Comparison of ENCODE assay signal across 12 mouse cellular contexts in genomic region chr9:72276941-72277340, GRCm38 (mm10). TPM values are rescaled to one million over a fixed set of nuclear protein-coding genes. Genes with fewer than 3 reads are reported as not detected.
DNase-seq lines count a peak whose midpoint lies in the region; ATAC-seq and TF ChIP-seq lines count a peak whose summit lies in the region.
"Had no signal": no experiment of that assay in that cellular context is flagged by ENCODE, and none has a peak within 500 bp of the region (broad histone marks: within the 10 kb centered on the region; RNA-seq: fewer than 3 reads in every experiment).

No protein-coding gene starts in this region.

- H3K36me3 ChIP-seq in heart, embryonic 15.5 days, result no peaks in the 10 kb centered on the region
- H3K36me3 ChIP-seq in forebrain, embryonic 13.5 days (ENCODE audit: poor library complexity, severe bottlenecking), result peaks cover 6% of the 10 kb centered on the region; the same call in 1 of the 2 replicates
- H3K36me3 ChIP-seq in limb, embryonic 13.5 days, result no peaks in the 10 kb centered on the region
- H3K36me3 ChIP-seq in myocyte (ENCODE audit: control insufficient read depth, insufficient read depth), result no peaks in the 10 kb centered on the region
- H3K36me3 ChIP-seq: embryonic facial prominence, embryonic 12.5 days had no signal

- no peak overlapping the region for H3K27ac ChIP-seq in heart, embryonic 15.5 days
- H3K27ac ChIP-seq in forebrain, embryonic 13.5 days, result no peak overlapping the region
- H3K27ac ChIP-seq in limb, embryonic 13.5 days, result no peak overlapping the region

- ATAC-seq in heart, embryonic 15.5 days (replicated peaks; ENCODE audit: insufficient number of reproducible peaks, insufficient read depth, low FRiP score, low read depth), result no peak
- ATAC-seq in forebrain, embryonic 13.5 days, result no peak
- ATAC-seq in limb, embryonic 13.5 days (ENCODE audit: low FRiP score, low read depth), result no peak
- ATAC-seq: CD4-positive, CD25-positive, alpha-beta regulatory T cell, adult 4 months had no signal

- no peak overlapping the region for H3ac ChIP-seq in myocyte (ENCODE audit: control insufficient read depth, insufficient read length)

- H3K4me1 ChIP-seq in heart, embryonic 15.5 days (replicated peaks), result peaks cover 13% of the 10 kb centered on the region
- H3K4me1 ChIP-seq in forebrain, embryonic 13.5 days, result peaks cover 15% of the 10 kb centered on the region
- H3K4me1 ChIP-seq in limb, embryonic 13.5 days, result peaks cover 11% of the 10 kb centered on the region

- DNase-seq in heart, adult 9 months (ENCODE audit: low spot score in 2 of 2), result no peak
- DNase-seq in right cerebral cortex, adult 18-20 months, result no peak
- DNase-seq in kidney, postnatal 14 days, result no peak
- no peak for DNase-seq in right cerebral cortex, postnatal 10 days (ENCODE audit: low spot score in 2 of 2)
- DNase-seq: gastrocnemius, postnatal 14 days; left cerebral cortex, postnatal 4 days had no signal

- H3K79me2 ChIP-seq in myocyte (ENCODE audit: control insufficient read depth, insufficient read depth), result peaks cover 68% of the 10 kb centered on the region

- no peaks in the 10 kb centered on the region for H3K9me3 ChIP-seq in heart, embryonic 15.5 days (replicated peaks)
- H3K9me3 ChIP-seq in forebrain, embryonic 13.5 days (replicated peaks), result 0 out of 2 replicates have a peak, but pooled peaks cover 7% of the 10 kb centered on the region
- H3K9me3 ChIP-seq in limb, embryonic 13.5 days, result peaks cover 12% of the 10 kb centered on the region; the same call in 1 of the 2 replicates
- H3K9me3 ChIP-seq: embryonic facial prominence, embryonic 12.5 days had no signal

- H3K27me3 ChIP-seq in heart, embryonic 15.5 days, result no peaks in the 10 kb centered on the region
- H3K27me3 ChIP-seq in forebrain, embryonic 13.5 days, result no peaks in the 10 kb centered on the region
- H3K27me3 ChIP-seq in limb, embryonic 13.5 days, result no peaks in the 10 kb centered on the region
- H3K27me3 ChIP-seq in myocyte (ENCODE audit: control insufficient read depth, insufficient read depth, insufficient read length), result no peaks in the 10 kb centered on the region
- H3K27me3 ChIP-seq: embryonic facial prominence, embryonic 12.5 days had no signal

- no peak overlapping the region for H3K4me3 ChIP-seq in heart, embryonic 15.5 days
- peak overlapping the region; percentile 10; the same call in 1 of the 2 replicates for H3K4me3 ChIP-seq in forebrain, embryonic 13.5 days
- H3K4me3 ChIP-seq in limb, embryonic 13.5 days, result no peak overlapping the region
- peak overlapping the region; percentile 76 for H3K4me3 ChIP-seq in myocyte

- peak overlapping the region; percentile 25; the same call in 1 of the 2 replicates for H3K4me2 ChIP-seq in heart, embryonic 15.5 days
- peak overlapping the region; percentile 43 for H3K4me2 ChIP-seq in forebrain, embryonic 13.5 days
- H3K4me2 ChIP-seq in limb, embryonic 13.5 days (replicated peaks), result peak overlapping the region; percentile 30; the same call in 1 of the 2 replicates
- peak overlapping the region; percentile 91 for H3K4me2 ChIP-seq in myocyte (ENCODE audit: low read depth)

- no peak for TF ChIP-seq POLR2A in myocyte (IDR thresholded peaks at IDR 0.05; ENCODE audit: insufficient read length, low read depth)

- H3K9ac ChIP-seq in heart, embryonic 15.5 days, result no peak overlapping the region
- H3K9ac ChIP-seq in forebrain, embryonic 13.5 days, result 0 out of 2 replicates have a peak overlapping the region, but pooled peaks have one; percentile 16
- no peak overlapping the region for H3K9ac ChIP-seq in limb, embryonic 13.5 days

TF ChIP-seq in myocyte, 11 proteins besides CTCF, POLR2A, EP300 and RAD21:
- no peak for TF ChIP-seq E2F4 (IDR thresholded peaks at IDR 0.05; ENCODE audit: insufficient read depth)
- TF ChIP-seq REST (IDR thresholded peaks at IDR 0.05; ENCODE audit: insufficient read depth, insufficient read length), result no peak
- TF ChIP-seq CEBPB (IDR thresholded peaks at IDR 0.05; ENCODE audit: insufficient read depth, poor library complexity, severe bottlenecking), result no peak
- TF ChIP-seq TCF12 (IDR thresholded peaks at IDR 0.05; ENCODE audit: insufficient read depth, poor library complexity, severe bottlenecking), result no peak
- no peak for TF ChIP-seq MYOG (IDR thresholded peaks at IDR 0.05; ENCODE audit: control insufficient read depth in 1 of 3, insufficient read depth in 1 of 3, insufficient read length in 2 of 3, low read depth in 2 of 3)
- TF ChIP-seq SRF (IDR thresholded peaks at IDR 0.05; ENCODE audit: control insufficient read depth, insufficient read length, low read depth), result no peak
- no peak for TF ChIP-seq MAX (IDR thresholded peaks at IDR 0.05; ENCODE audit: low read depth)
- TF ChIP-seq MYOD1 (IDR thresholded peaks at IDR 0.05; ENCODE audit: control insufficient read depth in 1 of 3, insufficient read length in 2 of 3, low read depth in 2 of 3), result no peak
- no peak for TF ChIP-seq TCF3 (IDR thresholded peaks at IDR 0.05; ENCODE audit: insufficient read length, low read depth)
- no peak for TF ChIP-seq POLR2AphosphoS2 (IDR thresholded peaks at IDR 0.05; ENCODE audit: insufficient read length, low read depth)
- TF ChIP-seq USF1 (IDR thresholded peaks at IDR 0.05; ENCODE audit: low read depth), result no peak
TF ChIP-seq in myocyte: peak in this region for 0.

RNA-seq across cellular contexts. Expression of gene Zfp280d, which starts 2.3 kb away (rescaled TPM):
- polyA plus RNA-seq in heart, embryonic 15.5 days (2015; fragmentation: Nextera tagmentation; extraction: Ambion mirVana), result 21.3 and 24.7 TPM in 2 replicates
- 51.0 and 51.8 TPM in 2 replicates for polyA plus RNA-seq in forebrain, embryonic 13.5 days (2015; fragmentation: Nextera tagmentation; extraction: Ambion mirVana)
- 47.7 and 52.3 TPM in 2 replicates for polyA plus RNA-seq in limb, embryonic 13.5 days (2015; fragmentation: Nextera tagmentation; extraction: Ambion mirVana)
- polyA plus RNA-seq in myocyte (2012; fragmentation: generic; extraction: Trizol), result 4.2 TPM

Comparison
In these comparisons a context has a peak if more than half of its experiments do, and no peak if none do; other contexts are left out.
1. H3K4me2 ChIP-seq: peak in every context shown above with its lines; median percentile 91 in myocyte; 43 in forebrain, embryonic 13.5 days; 30 in limb, embryonic 13.5 days; 25 in heart, embryonic 15.5 days.
2. H3K4me3 ChIP-seq: peak in forebrain, embryonic 13.5 days (single experiment) and myocyte (single experiment); none in heart, embryonic 15.5 days (single experiment) and limb, embryonic 13.5 days (single experiment).